Mouse (Mus musculus): Measurements from ENCODE around the gene Clasp1.

GRCm38 (mm10) chr1:118457883-118458259, 69.0 kb downstream of the Clasp1 start:
- no peak for TF ChIP-seq CTCF (IDR thresholded peaks at IDR 0.05 in 2 of 3, conservative IDR thresholded peaks at IDR 0.05 in 1 of 3; ENCODE audit: control insufficient read depth in 1 of 3, insufficient read depth in 1 of 3, low read depth in 2 of 3, low read length in 3 of 3, poor library complexity in 1 of 3, severe bottlenecking in 1 of 3)
- TF ChIP-seq MYB (IDR thresholded peaks at IDR 0.05; ENCODE audit: low read depth, low read length), result no peak

Measured in MEL (cell line).